Mouse (Mus musculus) left cerebral cortex, postnatal 25 days (tissue): Measurements from ENCODE around the gene Itga3. TPM values are rescaled to one million over a fixed set of nuclear protein-coding genes. Genes with fewer than 3 reads are reported as not detected.

Experiments used
- DNase-seq, 2 experiments: peaks; one replicate each; pipeline ENCODE4 v3.0.0; 2022; ENCODE audit warnings: low spot score in 2 of 2, mixed read lengths in 1 of 2
- intact Hi-C: fragments of 180-260 bp; cut with DNase I; formaldehyde crosslinking; loops from one replicate; pipeline ENCODE4 v1.15.1; 2025
- total RNA-seq, 2 experiments: library from RNA; stranded (reverse); gene quantifications; 2 replicates each; pipeline ENCODE4 v1.2.3; 2021

Itga3 gene
- total RNA-seq, 2 experiments from 2014 or later: 13.8 to 14.5 TPM

DNA sequence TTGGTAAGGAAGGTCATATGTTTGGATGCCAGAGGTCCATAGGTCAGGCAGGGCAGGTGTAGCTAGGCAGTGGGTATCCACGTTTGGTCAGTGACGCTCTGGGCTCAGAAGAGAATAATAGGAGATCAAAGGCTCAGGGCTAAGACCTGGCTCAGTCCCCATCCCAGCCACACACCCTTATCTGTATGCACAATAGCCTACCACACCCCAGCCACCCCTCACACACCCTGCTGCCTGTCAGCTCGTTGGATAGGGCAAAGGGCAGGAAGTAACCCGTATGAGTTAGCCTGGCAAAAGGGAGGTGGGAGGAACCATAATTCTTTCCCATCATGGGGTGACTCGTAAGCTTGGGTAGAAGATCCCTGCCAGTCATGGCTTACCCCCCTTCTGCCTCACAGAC lies 79.0 kb downstream of the Itga3 start:
- intact Hi-C loops: no loop called here
- DNase-seq: no peak

DNA sequence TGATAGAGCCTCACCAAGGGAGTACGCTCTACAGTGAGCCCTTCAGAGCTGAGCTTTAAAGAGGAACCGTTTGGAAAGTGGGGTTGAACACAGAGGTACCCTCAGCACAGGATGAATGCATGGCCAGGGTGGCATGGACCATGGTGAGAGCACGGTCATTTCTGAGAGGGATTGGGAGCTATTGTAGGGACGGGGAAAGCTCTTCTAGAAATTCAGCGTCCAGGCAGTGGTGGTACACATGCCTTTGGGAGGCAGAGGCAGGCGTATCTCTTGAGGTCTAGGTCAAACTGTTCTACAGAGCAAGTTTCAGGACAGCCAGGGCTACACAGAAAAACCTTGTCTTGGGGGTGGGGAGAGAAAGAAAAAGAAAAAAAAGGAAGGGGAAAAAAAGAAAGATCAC lies 79.6 kb downstream of the Itga3 start:
- intact Hi-C loops: no loop called here
- DNase-seq: no peak

DNA sequence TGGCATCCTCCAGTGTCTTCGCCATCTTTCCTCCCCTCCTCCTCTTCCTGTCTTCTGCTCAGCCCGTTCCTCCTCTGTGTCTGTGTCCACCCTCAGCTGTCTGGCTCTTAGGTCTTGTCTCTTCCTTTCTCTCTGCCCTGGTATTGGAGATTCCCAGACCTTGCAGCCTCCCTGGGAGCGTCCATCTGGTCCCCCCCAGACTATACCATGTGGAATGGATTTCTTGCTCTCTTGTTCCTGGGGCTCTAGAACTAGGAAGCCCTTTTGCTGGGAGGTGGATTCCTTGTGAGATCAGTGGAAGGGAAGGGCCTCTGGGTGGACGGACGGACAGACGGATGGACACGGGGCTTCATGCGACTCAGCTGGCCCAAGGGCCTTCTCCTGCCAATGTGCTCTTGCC lies 80.5 kb downstream of the Itga3 start:
- intact Hi-C loops: no loop called here
- DNase-seq: no peak

DNA sequence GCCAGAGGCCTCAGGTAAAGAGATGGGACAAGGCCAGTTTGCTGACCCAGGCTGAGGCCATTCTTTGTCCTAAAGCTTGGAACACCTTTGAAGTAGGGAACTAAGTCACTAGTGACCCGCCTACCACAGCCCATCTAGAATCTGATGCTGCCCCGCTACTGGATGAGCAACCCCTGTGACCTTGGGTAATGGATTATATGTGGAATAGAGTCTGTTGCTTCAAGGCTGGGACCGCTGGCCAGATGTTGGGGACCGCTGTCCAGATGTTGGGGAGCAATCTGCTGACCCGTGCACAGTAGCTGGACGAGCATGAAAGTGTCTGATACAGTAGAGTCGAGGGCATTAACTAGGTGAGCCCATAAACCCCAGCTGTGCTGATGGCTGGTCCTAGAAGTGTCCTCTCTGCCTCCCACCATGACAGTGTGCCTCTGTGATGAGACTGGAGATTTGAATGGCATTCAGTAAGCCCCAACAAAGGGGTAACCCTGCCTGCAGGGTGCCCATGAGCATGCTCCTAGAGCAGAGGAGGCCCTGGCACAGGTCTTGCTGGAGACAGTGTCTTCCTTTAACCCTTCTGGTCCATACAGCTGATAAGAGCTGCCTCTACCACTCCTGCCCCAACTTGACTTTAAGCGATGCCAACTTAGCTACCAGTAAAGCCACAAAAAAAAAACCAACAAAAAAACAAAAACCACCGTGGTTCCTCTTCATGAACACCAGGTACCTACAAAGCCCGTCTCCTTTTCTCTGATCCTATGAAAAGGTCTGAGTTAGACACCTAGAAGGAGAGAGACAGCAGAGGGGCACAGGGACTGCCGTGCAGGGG lies 81.4 kb downstream of the Itga3 start:
- intact Hi-C loops: loop anchor here (5.0 kb wide), 2 partner anchors 42 to 668 kb away; partner anchors contain the start of gene Ankrd40
- DNase-seq: no peak

Other genes starting within 250 kb of the Itga3 start
- gene Col1a1, start 140.6 kb downstream of the Itga3 start, total RNA-seq: 10 to 100 TPM; 22.8 to 31.9 TPM
- not detected for gene Hils1, start 109.2 kb downstream of the Itga3 start, total RNA-seq
- gene Sgca, start 100.5 kb downstream of the Itga3 start, total RNA-seq: under 1 TPM in 1 of 2 experiments, not detected in 1; 0.46 TPM
- 100 to 1,000 TPM; 675 to 703 TPM for gene Ppp1r9b, start 85.8 kb downstream of the Itga3 start, total RNA-seq
- 10 to 100 TPM; 30.8 to 31.1 TPM for gene Samd14, start 66.9 kb downstream of the Itga3 start, total RNA-seq
- gene Pdk2, start 35.4 kb downstream of the Itga3 start, total RNA-seq: 10 to 100 TPM; 87.3 to 88.7 TPM
- not detected for gene Dlx3, start 43.3 kb upstream of the Itga3 start, total RNA-seq
- gene Dlx4, start 69.5 kb upstream of the Itga3 start, total RNA-seq: not detected
- gene Tac4, start 184.7 kb upstream of the Itga3 start, total RNA-seq: not detected
- 10 to 100 TPM; 67.5 to 70.1 TPM for gene Kat7, start 233.4 kb upstream of the Itga3 start, total RNA-seq